Mouse (Mus musculus): ENCODE results near the gene Tcf20. TPM values are rescaled to one million over a fixed set of nuclear protein-coding genes. Genes with fewer than 3 reads are reported as not detected.
A peak's percentile ranks its signal among the peaks of the same experiment; 100 is the strongest.

Tcf20 gene
- polyA plus RNA-seq, 1 experiment = 11.1 TPM

DNA sequence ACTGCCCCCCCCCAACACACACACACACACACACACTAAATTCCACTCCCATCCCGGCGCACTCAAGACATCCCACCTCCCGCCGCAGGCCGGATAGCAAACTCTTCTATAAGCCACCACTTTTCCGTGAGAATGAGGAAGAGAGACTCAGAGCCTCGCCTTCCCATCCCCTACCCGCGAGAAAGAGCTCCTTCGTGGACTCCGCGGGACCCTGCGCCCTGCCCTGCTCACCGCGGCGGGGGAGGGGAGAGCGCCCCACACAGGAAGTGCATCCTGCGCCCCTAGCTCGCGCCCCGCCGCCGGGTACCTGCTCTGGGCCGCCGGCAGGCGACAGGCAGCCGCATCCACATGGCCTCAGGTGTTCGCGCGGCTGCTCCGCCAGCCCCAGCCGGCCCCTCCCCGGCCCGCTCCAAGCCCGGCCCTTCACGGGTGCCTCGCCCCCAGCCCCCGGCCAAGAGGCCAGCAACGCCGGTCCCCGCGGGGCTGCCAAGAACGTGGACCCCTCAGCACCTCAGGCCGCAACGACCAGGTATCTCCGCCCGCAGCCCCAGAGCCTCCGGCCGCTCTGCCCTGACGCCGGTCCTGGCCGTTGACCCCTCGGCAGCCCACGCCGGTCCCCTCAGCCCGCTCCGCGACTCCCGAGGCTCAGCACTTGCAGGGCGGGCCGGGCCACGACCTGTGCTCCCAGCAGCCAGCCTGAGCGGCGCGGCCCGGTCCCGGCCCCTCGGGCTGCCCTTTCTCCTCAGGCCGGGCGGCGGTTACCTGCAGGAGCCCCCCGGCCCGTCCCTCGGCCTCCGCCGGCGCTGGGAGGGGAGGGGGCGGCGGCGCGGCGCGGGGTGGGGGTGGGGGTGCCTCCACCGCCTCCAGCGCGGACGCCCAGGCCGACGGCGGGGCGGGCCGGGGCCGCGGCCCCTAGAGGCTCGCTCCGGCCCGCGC lies 88.7 kb downstream of the Tcf20 start:
- Histone ChIP-seq H3K4me2 (ENCODE audit: low read depth) (peak overlapping the region; percentile 71), H3ac (ENCODE audit: control insufficient read depth, insufficient read length) (peak overlapping the region; percentile 87), H3K36me3 (ENCODE audit: control insufficient read depth, insufficient read depth) (no peaks in the 10 kb centered on the region), H3K79me2 (ENCODE audit: control insufficient read depth, insufficient read depth) (peaks cover 49% of the 10 kb centered on the region), H3K27me3 (ENCODE audit: control insufficient read depth, insufficient read depth, insufficient read length) (no peaks in the 10 kb centered on the region), H3K4me3 (peak overlapping the region; percentile 39)
- TF ChIP-seq MYOG (IDR thresholded peaks at IDR 0.05; ENCODE audit: control insufficient read depth in 1 of 3, insufficient read depth in 1 of 3, insufficient read length in 2 of 3, low read depth in 2 of 3) = peak in 1 of 3 experiments; percentile 6
- TF ChIP-seq USF1 (IDR thresholded peaks at IDR 0.05; ENCODE audit: low read depth) = no peak
- peak; percentile 44 for TF ChIP-seq POLR2A (IDR thresholded peaks at IDR 0.05; ENCODE audit: insufficient read length, low read depth)

DNA sequence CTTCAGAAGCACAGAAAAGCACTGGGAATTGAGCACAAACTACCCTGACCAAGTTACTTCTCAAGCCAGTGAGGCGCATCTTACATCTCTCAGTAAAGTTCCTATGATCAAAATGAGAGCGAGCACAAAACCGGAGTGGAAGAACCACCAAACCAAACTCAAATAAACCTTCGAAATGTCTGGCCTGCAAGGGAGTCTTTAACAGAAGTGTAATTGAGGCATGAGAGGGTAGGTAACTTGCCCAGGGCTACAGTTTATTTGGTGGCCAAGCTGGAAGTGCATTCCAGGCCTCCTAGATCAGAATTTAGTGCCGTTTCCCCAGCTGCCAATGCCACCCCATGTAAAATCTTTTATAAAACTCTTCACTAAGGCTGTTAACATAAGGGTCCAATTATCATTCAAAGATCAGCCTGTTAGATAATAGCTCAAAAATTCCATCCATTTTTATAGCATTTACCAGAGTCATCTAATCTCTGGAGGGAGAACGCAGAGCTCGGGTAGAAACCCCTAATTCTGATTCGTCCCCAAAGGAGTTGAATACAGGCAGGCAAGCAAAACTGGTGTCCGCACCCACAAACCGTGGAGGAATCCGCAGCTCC lies 89.4 kb downstream of the Tcf20 start:
- no peaks in the 10 kb centered on the region for H3K36me3 ChIP-seq (ENCODE audit: control insufficient read depth, insufficient read depth)
- H3K27me3 ChIP-seq (ENCODE audit: control insufficient read depth, insufficient read depth, insufficient read length) = no peaks in the 10 kb centered on the region
- H3K79me2 ChIP-seq (ENCODE audit: control insufficient read depth, insufficient read depth) = peaks cover 56% of the 10 kb centered on the region
- H3K4me3 ChIP-seq = peak overlapping the region; percentile 39
- H3K4me2 ChIP-seq (ENCODE audit: low read depth) = peak overlapping the region; percentile 71
- no peak for TF ChIP-seq TCF3 (IDR thresholded peaks at IDR 0.05; ENCODE audit: insufficient read length, low read depth)
- no peak for TF ChIP-seq MAX (IDR thresholded peaks at IDR 0.05; ENCODE audit: low read depth)
- TF ChIP-seq E2F4 (IDR thresholded peaks at IDR 0.05; ENCODE audit: insufficient read depth) = no peak
- H3ac ChIP-seq (ENCODE audit: control insufficient read depth, insufficient read length) = peak overlapping the region; percentile 87

DNA sequence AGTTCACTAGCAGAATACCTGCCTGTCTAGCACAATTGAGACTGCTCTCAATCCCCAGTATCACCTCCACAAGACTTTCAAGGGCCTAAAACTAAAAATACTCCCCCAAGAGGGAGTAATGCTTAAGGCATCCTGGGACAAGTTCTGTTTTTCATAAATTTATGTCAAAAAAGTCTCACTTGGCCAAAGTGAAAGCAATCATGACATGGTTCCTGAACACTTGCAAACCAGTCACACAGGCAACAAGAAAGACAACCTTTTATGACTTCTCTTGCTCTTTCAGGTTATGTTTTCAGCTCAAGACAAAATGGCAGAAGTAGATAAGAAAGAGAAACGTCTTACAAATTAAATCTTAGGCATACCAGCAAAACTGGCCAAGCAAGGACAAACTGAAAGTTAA lies 91.3 kb downstream of the Tcf20 start:
- no peak overlapping the region for H3K4me3 ChIP-seq
- H3K27me3 ChIP-seq (ENCODE audit: control insufficient read depth, insufficient read depth, insufficient read length) = no peaks in the 10 kb centered on the region
- no peak overlapping the region for H3K4me2 ChIP-seq (ENCODE audit: low read depth)
- H3ac ChIP-seq (ENCODE audit: control insufficient read depth, insufficient read length) = no peak overlapping the region
- peaks cover 75% of the 10 kb centered on the region for H3K79me2 ChIP-seq (ENCODE audit: control insufficient read depth, insufficient read depth)
- no peak for TF ChIP-seq TCF3 (IDR thresholded peaks at IDR 0.05; ENCODE audit: insufficient read length, low read depth)
- no peak for TF ChIP-seq POLR2A (IDR thresholded peaks at IDR 0.05; ENCODE audit: insufficient read length, low read depth)
- TF ChIP-seq REST (IDR thresholded peaks at IDR 0.05; ENCODE audit: insufficient read depth, insufficient read length) = no peak
- no peak for TF ChIP-seq E2F4 (IDR thresholded peaks at IDR 0.05; ENCODE audit: insufficient read depth)
- no peak for TF ChIP-seq TCF12 (IDR thresholded peaks at IDR 0.05; ENCODE audit: insufficient read depth, poor library complexity, severe bottlenecking)
- TF ChIP-seq USF1 (IDR thresholded peaks at IDR 0.05; ENCODE audit: low read depth) = no peak
- H3K36me3 ChIP-seq (ENCODE audit: control insufficient read depth, insufficient read depth) = no peaks in the 10 kb centered on the region

DNA sequence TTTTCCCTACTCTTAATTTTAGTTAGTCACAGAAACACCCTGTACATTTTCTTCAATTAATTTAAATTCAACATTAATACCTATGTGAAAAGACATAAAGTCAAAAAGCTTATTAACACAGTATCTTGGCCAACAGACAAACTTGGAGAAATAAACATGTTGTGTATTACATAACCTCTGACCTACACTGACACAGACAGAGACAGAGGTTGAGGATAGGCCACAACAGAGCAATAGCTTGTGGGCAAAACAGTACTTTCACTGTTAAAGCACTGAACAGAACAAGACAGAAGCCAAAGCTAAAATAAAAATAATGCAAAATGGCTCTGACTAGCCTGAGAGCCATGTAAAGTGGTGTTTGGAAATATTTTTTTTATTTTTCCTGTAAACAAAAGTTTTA lies 97.2 kb downstream of the Tcf20 start:
- Histone ChIP-seq H3K4me2 (ENCODE audit: low read depth) (no peak overlapping the region), H3K27me3 (ENCODE audit: control insufficient read depth, insufficient read depth, insufficient read length) (no peaks in the 10 kb centered on the region), H3K36me3 (ENCODE audit: control insufficient read depth, insufficient read depth) (no peaks in the 10 kb centered on the region), H3K4me3 (no peak overlapping the region), H3ac (ENCODE audit: control insufficient read depth, insufficient read length) (no peak overlapping the region), H3K79me2 (ENCODE audit: control insufficient read depth, insufficient read depth) (peaks cover 90% of the 10 kb centered on the region)
- TF ChIP-seq CEBPB (IDR thresholded peaks at IDR 0.05; ENCODE audit: insufficient read depth, poor library complexity, severe bottlenecking) (no peak), MYOD1 (IDR thresholded peaks at IDR 0.05; ENCODE audit: control insufficient read depth in 1 of 3, insufficient read length in 2 of 3, low read depth in 2 of 3) (no peak), E2F4 (IDR thresholded peaks at IDR 0.05; ENCODE audit: insufficient read depth) (no peak), TCF3 (IDR thresholded peaks at IDR 0.05; ENCODE audit: insufficient read length, low read depth) (no peak), MAX (IDR thresholded peaks at IDR 0.05; ENCODE audit: low read depth) (no peak), REST (IDR thresholded peaks at IDR 0.05; ENCODE audit: insufficient read depth, insufficient read length) (no peak), TCF12 (IDR thresholded peaks at IDR 0.05; ENCODE audit: insufficient read depth, poor library complexity, severe bottlenecking) (no peak), MYOG (IDR thresholded peaks at IDR 0.05; ENCODE audit: control insufficient read depth in 1 of 3, insufficient read depth in 1 of 3, insufficient read length in 2 of 3, low read depth in 2 of 3) (no peak), USF1 (IDR thresholded peaks at IDR 0.05; ENCODE audit: low read depth) (no peak), POLR2A (IDR thresholded peaks at IDR 0.05; ENCODE audit: insufficient read length, low read depth) (no peak), SRF (IDR thresholded peaks at IDR 0.05; ENCODE audit: control insufficient read depth, insufficient read length, low read depth) (no peak), POLR2AphosphoS2 (IDR thresholded peaks at IDR 0.05; ENCODE audit: insufficient read length, low read depth) (no peak)

DNA sequence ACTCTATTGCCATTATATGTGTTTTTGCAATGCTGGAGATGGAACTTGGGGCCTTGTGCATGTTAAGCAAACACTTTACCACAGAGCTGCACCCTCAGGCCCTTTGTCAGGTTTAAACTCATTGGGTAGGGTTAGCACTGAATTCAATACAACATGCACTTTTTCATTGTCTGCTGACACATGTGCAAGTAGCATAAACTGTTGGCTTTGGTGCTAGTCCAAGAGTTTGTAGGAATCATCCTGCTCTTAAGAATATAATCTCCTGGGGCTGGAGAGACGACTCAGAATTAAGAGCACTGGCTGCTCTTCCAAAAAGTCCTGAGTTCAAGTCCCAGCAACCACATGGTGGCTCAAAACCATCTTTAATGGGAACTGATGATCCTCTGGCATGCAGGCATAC lies 98.2 kb downstream of the Tcf20 start:
- no peaks in the 10 kb centered on the region for H3K27me3 ChIP-seq (ENCODE audit: control insufficient read depth, insufficient read depth, insufficient read length)
- H3K4me3 ChIP-seq = no peak overlapping the region
- no peak overlapping the region for H3K4me2 ChIP-seq (ENCODE audit: low read depth)
- H3K36me3 ChIP-seq (ENCODE audit: control insufficient read depth, insufficient read depth) = no peaks in the 10 kb centered on the region
- peaks cover 90% of the 10 kb centered on the region for H3K79me2 ChIP-seq (ENCODE audit: control insufficient read depth, insufficient read depth)
- H3ac ChIP-seq (ENCODE audit: control insufficient read depth, insufficient read length) = no peak overlapping the region
- no peak for TF ChIP-seq POLR2AphosphoS2 (IDR thresholded peaks at IDR 0.05; ENCODE audit: insufficient read length, low read depth)
- no peak for TF ChIP-seq E2F4 (IDR thresholded peaks at IDR 0.05; ENCODE audit: insufficient read depth)
- TF ChIP-seq CEBPB (IDR thresholded peaks at IDR 0.05; ENCODE audit: insufficient read depth, poor library complexity, severe bottlenecking) = no peak
- no peak for TF ChIP-seq MYOD1 (IDR thresholded peaks at IDR 0.05; ENCODE audit: control insufficient read depth in 1 of 3, insufficient read length in 2 of 3, low read depth in 2 of 3)
- no peak for TF ChIP-seq POLR2A (IDR thresholded peaks at IDR 0.05; ENCODE audit: insufficient read length, low read depth)
- no peak for TF ChIP-seq SRF (IDR thresholded peaks at IDR 0.05; ENCODE audit: control insufficient read depth, insufficient read length, low read depth)
- no peak for TF ChIP-seq TCF12 (IDR thresholded peaks at IDR 0.05; ENCODE audit: insufficient read depth, poor library complexity, severe bottlenecking)

Data from myocyte (in vitro differentiated cells).